Mouse (Mus musculus) limb, embryonic 13.5 days (tissue): Measurements from ENCODE around the gene Aasdh. TPM values are rescaled to one million over a fixed set of nuclear protein-coding genes. Genes with fewer than 3 reads are reported as not detected.

ENCODE experiments used
- ATAC-seq: fragments of 200-750 bp; cut with Nextera tagmentation; 2 replicates; pipeline ENCODE4 v1.8.0; 2017; ENCODE audit warnings: low read depth, moderate number of reproducible peaks, moderate TSS enrichment; ENCODE audit not compliant: low FRiP score
- H3K27ac ChIP-seq: fragments of 300-500 bp; sonication (generic); 2 replicates; pipeline ENCODE4 v1.5.1; 2015; ENCODE audit warnings: inconsistent platforms, mild to moderate bottlenecking, moderate library complexity
- H3K27me3 ChIP-seq: fragments of 300-500 bp; sonication (generic); 2 replicates; pipeline ENCODE4 v1.6.1; 2015; ENCODE audit warnings: mild to moderate bottlenecking, inconsistent platforms
- H3K36me3 ChIP-seq: fragments of 300-500 bp; sonication (generic); 2 replicates; pipeline ENCODE4 v1.6.1; 2015; ENCODE audit warnings: inconsistent platforms, mild to moderate bottlenecking, moderate library complexity
- H3K4me1 ChIP-seq: fragments of 300-500 bp; sonication (generic); 2 replicates; pipeline ENCODE4 v1.6.1; 2015; ENCODE audit warnings: inconsistent platforms
- H3K4me2 ChIP-seq: fragments of 300-500 bp; sonication (generic); replicated peaks from 2 replicates; pipeline ENCODE4 v1.6.1; 2015; ENCODE audit warnings: inconsistent platforms, mild to moderate bottlenecking, moderate library complexity
- H3K4me3 ChIP-seq: fragments of 300-500 bp; sonication (generic); 2 replicates; pipeline ENCODE4 v1.5.1; 2015; ENCODE audit warnings: moderate library complexity, mild to moderate bottlenecking, inconsistent platforms
- H3K9ac ChIP-seq: fragments of 300-500 bp; sonication (generic); 2 replicates; pipeline ENCODE4 v1.6.1; 2015; ENCODE audit warnings: mild to moderate bottlenecking, inconsistent platforms
- H3K9me3 ChIP-seq: fragments of 300-500 bp; sonication (generic); 2 replicates; pipeline ENCODE4 v1.6.1; 2016; ENCODE audit warnings: inconsistent platforms
- WGBS: fragments of 180-500 bp; shearing (Covaris S2); methylation state at CpG from one replicate; pipeline ENCODE4 v1.1.7; 2015; 5-methylcytosine and 5-hydroxymethylcytosine counted together
- polyA plus RNA-seq: library from polyadenylated mRNA; unstranded; fragments of >200 nt; fragmentation: Nextera tagmentation; extraction: Ambion mirVana; gene quantifications from 2 replicates; pipeline ENCODE4 v1.2.1, GENCODE M21; 2015

Aasdh gene
- 19.8 and 20.4 TPM in 2 replicates for polyA plus RNA-seq

GRCm38 (mm10) chr5:76905405-76906154 lies at the start of gene Aasdh:
Gene Aasdh (minus strand): TSS chr5:76905514.
- peaks cover 7% of the 10 kb centered on the region; the same call in 1 of the 2 replicates for H3K36me3 ChIP-seq
- H3K4me3 ChIP-seq = peak within 1 kb of the TSS; percentile 69
- peak within 1 kb of the TSS; percentile 77 for H3K4me2 ChIP-seq
- no peaks in the 10 kb centered on the region for H3K27me3 ChIP-seq
- H3K9me3 ChIP-seq = no peaks in the 10 kb centered on the region
- H3K27ac ChIP-seq = peak within 1 kb of the TSS; percentile 74
- H3K4me1 ChIP-seq = peaks cover 8% of the 10 kb centered on the region; the same call in 1 of the 2 replicates
- under 1% methylated on average over 47 of the region's 47 CpGs for WGBS
- H3K9ac ChIP-seq = peak within 1 kb of the TSS; percentile 86
- ATAC-seq = peak; percentile 97

- no peak overlapping the region for H3K4me3 ChIP-seq
- peaks cover 42% of the 10 kb centered on the region for H3K36me3 ChIP-seq
- no peaks in the 10 kb centered on the region for H3K27me3 ChIP-seq
- no peak overlapping the region for H3K9ac ChIP-seq
- ATAC-seq = no peak
- WGBS = 75% methylated on average over 6 of the region's 6 CpGs
- no peaks in the 10 kb centered on the region for H3K9me3 ChIP-seq
- H3K4me2 ChIP-seq = no peak overlapping the region
- 0 out of 2 replicates have a peak overlapping the region, but pooled peaks have one; percentile 7 for H3K27ac ChIP-seq
- peaks cover 43% of the 10 kb centered on the region for H3K4me1 ChIP-seq
These were observed 49.1 kb upstream of the Aasdh start for GRCm38 (mm10) chr5:76954271-76954900.

GRCm38 (mm10) chr5:76953794-76954193 lies 48.5 kb upstream of the Aasdh start:
- Histone ChIP-seq H3K9ac (no peak overlapping the region), H3K27me3 (no peaks in the 10 kb centered on the region), H3K4me3 (no peak overlapping the region), H3K36me3 (peaks cover 38% of the 10 kb centered on the region), H3K27ac (0 out of 2 replicates have a peak overlapping the region, but pooled peaks have one; percentile 7), H3K9me3 (no peaks in the 10 kb centered on the region), H3K4me2 (peak overlapping the region; percentile 12; the same call in 1 of the 2 replicates), H3K4me1 (peaks cover 45% of the 10 kb centered on the region)
- 79% methylated on average over 3 of the region's 3 CpGs for WGBS
- ATAC-seq = no peak

GRCm38 (mm10) chr5:76952112-76953040 lies 47.1 kb upstream of the Aasdh start:
- 8% methylated on average over 7 of the region's 7 CpGs for WGBS
- H3K36me3 ChIP-seq = peaks cover 31% of the 10 kb centered on the region
- no peak for ATAC-seq
- no peaks in the 10 kb centered on the region for H3K27me3 ChIP-seq
- peak overlapping the region; percentile 88 for H3K4me2 ChIP-seq
- H3K4me1 ChIP-seq = peaks cover 45% of the 10 kb centered on the region
- peak overlapping the region; percentile 91 for H3K27ac ChIP-seq
- H3K9ac ChIP-seq = peak overlapping the region; percentile 78
- H3K9me3 ChIP-seq = no peaks in the 10 kb centered on the region
- H3K4me3 ChIP-seq = peak overlapping the region; percentile 82

- peak within 1 kb of the TSS; percentile 88 for H3K4me2 ChIP-seq
- H3K4me3 ChIP-seq = peak within 1 kb of the TSS; percentile 82
- H3K27ac ChIP-seq = peak within 1 kb of the TSS; percentile 91
- WGBS = under 1% methylated on average over 80 of the region's 81 CpGs
- H3K27me3 ChIP-seq = no peaks in the 10 kb centered on the region
- peak; percentile 97 for ATAC-seq
- H3K36me3 ChIP-seq = peaks cover 26% of the 10 kb centered on the region
- H3K9me3 ChIP-seq = no peaks in the 10 kb centered on the region
- H3K4me1 ChIP-seq = peaks cover 52% of the 10 kb centered on the region
- peak within 1 kb of the TSS; percentile 78 for H3K9ac ChIP-seq
These were observed 46.1 kb upstream of the Aasdh start, which contains the start of the genes Paics and Ppat for GRCm38 (mm10) chr5:76951106-76952027. Gene Paics (plus strand): TSS chr5:76951307. Gene Ppat (minus strand): TSS chr5:76951578.

GRCm38 (mm10) chr5:76950343-76951105 lies 45.2 kb upstream of the Aasdh start:
- peak overlapping the region; percentile 82 for H3K4me3 ChIP-seq
- peak overlapping the region; percentile 91 for H3K27ac ChIP-seq
- H3K4me2 ChIP-seq = peak overlapping the region; percentile 88
- H3K4me1 ChIP-seq = peaks cover 54% of the 10 kb centered on the region
- peak overlapping the region; percentile 74 for H3K9ac ChIP-seq
- no peaks in the 10 kb centered on the region for H3K9me3 ChIP-seq
- peaks cover 25% of the 10 kb centered on the region for H3K36me3 ChIP-seq
- H3K27me3 ChIP-seq = no peaks in the 10 kb centered on the region
- WGBS = under 1% methylated on average over 24 of the region's 24 CpGs
- no peak for ATAC-seq

GRCm38 (mm10) chr5:76947758-76948157 lies 42.4 kb upstream of the Aasdh start:
- ATAC-seq = no peak
- H3K4me2 ChIP-seq = no peak overlapping the region
- 96% methylated on average over 4 of the region's 4 CpGs for WGBS

GRCm38 (mm10) chr5:76947142-76947541 lies 41.8 kb upstream of the Aasdh start:
- Histone ChIP-seq H3K27me3 (no peaks in the 10 kb centered on the region), H3K4me2 (no peak overlapping the region), H3K4me1 (peaks cover 30% of the 10 kb centered on the region), H3K4me3 (no peak overlapping the region), H3K9me3 (no peaks in the 10 kb centered on the region), H3K36me3 (peaks cover 14% of the 10 kb centered on the region; the same call in 1 of the 2 replicates), H3K27ac (no peak overlapping the region), H3K9ac (no peak overlapping the region)
- ATAC-seq = no peak
- 74% methylated on average over 4 of the region's 4 CpGs for WGBS

More at GRCm38 (mm10) chr5:76947758-76948157, 42.4 kb upstream of the Aasdh start:
- Histone ChIP-seq H3K9me3 (no peaks in the 10 kb centered on the region), H3K9ac (no peak overlapping the region), H3K27ac (no peak overlapping the region), H3K4me3 (no peak overlapping the region), H3K36me3 (peaks cover 14% of the 10 kb centered on the region; the same call in 1 of the 2 replicates), H3K27me3 (no peaks in the 10 kb centered on the region), H3K4me1 (peaks cover 36% of the 10 kb centered on the region)

- ATAC-seq = no peak
- Histone ChIP-seq H3K4me3 (no peak overlapping the region), H3K27ac (no peak overlapping the region), H3K9me3 (no peaks in the 10 kb centered on the region), H3K27me3 (no peaks in the 10 kb centered on the region), H3K9ac (no peak overlapping the region), H3K4me1 (peaks cover 30% of the 10 kb centered on the region), H3K36me3 (peaks cover 16% of the 10 kb centered on the region), H3K4me2 (no peak overlapping the region)
- WGBS = 63% methylated on average over 2 of the region's 2 CpGs
These were observed 40.3 kb upstream of the Aasdh start for GRCm38 (mm10) chr5:76945678-76946033.

- H3K27ac ChIP-seq = no peak overlapping the region
- ATAC-seq = no peak
- peaks cover 20% of the 10 kb centered on the region for H3K36me3 ChIP-seq
- H3K27me3 ChIP-seq = no peaks in the 10 kb centered on the region
- no peak overlapping the region for H3K9ac ChIP-seq
- H3K4me2 ChIP-seq = no peak overlapping the region
- peaks cover 27% of the 10 kb centered on the region for H3K4me1 ChIP-seq
- no peak overlapping the region for H3K4me3 ChIP-seq
- 38% methylated on average over 6 of the region's 6 CpGs for WGBS
- H3K9me3 ChIP-seq = no peaks in the 10 kb centered on the region
These were observed 39.8 kb upstream of the Aasdh start for GRCm38 (mm10) chr5:76944965-76945677.
